Mouse (Mus musculus) liver, adult 2 months (tissue): Measurements from ENCODE around the gene Ckb.

Source experiments
- CTCF ChIP-seq: fragments of 200-500 bp; IDR thresholded peaks from 2 replicates; pipeline ENCODE4 v1.5.1; 2011; ENCODE audit warnings: low read depth, low read length, control low read depth
- POLR2A ChIP-seq: fragments of 200-500 bp; IDR thresholded peaks from 2 replicates; pipeline ENCODE4 v1.6.1; 2011; ENCODE audit warnings: low read length, control low read depth; ENCODE audit not compliant: insufficient read depth; ENCODE audit errors: extremely low read depth

DNA sequence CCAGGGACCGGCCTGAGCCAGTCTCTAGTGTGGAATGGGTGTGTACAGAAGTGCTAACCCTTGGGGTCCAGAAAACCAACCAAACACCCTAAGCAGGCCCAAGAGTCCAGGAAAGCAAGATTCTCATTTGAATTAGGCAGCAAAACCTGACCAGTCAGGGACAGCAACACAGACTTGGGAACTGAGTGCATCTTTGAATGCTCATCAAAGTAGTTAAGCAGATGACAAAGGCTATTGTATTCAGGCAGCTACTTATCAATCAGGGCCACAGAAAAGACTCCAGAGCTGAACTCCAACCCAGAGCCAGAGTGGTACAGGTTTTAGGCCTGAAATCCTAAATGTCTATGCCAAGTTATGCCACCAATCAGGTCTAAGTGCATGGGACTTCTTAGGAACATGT, 11.5 kb downstream of the Ckb start:
- TF ChIP-seq POLR2A (no peak), CTCF (no peak)
